ENCODE assay signal across 8 mouse cellular contexts in genomic region chr19:47240076-47240475, GRCm38 (mm10).
DNase-seq lines count a peak whose midpoint lies in the region; ATAC-seq lines count a peak whose summit lies in the region.

No protein-coding gene starts in this region.

- peaks cover 16% of the 10 kb centered on the region for H3K4me1 ChIP-seq in kidney, embryonic 15.5 days
- peaks cover 31% of the 10 kb centered on the region for H3K4me1 ChIP-seq in embryonic facial prominence, embryonic 10.5 days
- peaks cover 10% of the 10 kb centered on the region; the same call in 1 of the 2 replicates for H3K4me1 ChIP-seq in intestine, embryonic 15.5 days (replicated peaks)
- H3K4me1 ChIP-seq in neural tube, embryonic 14.5 days (ENCODE audit: control insufficient read depth, insufficient read depth, low read length), result no peaks in the 10 kb centered on the region

- DNase-seq in kidney, postnatal 14 days, result no peak
- DNase-seq in embryonic facial prominence, embryonic 10.5 days (ENCODE audit: low spot score), result peak; percentile 78
- DNase-seq in frontal cortex, adult 2 months (ENCODE audit: extremely low spot score in 1 of 2, low spot score in 1 of 2), result no peak
- no peak for DNase-seq in layer of hippocampus, postnatal 14 days (ENCODE audit: low spot score in 2 of 2)

- H3K27ac ChIP-seq in kidney, embryonic 15.5 days, result no peak overlapping the region
- peak overlapping the region; percentile 73 for H3K27ac ChIP-seq in embryonic facial prominence, embryonic 10.5 days (replicated peaks)
- no peak overlapping the region for H3K27ac ChIP-seq in intestine, embryonic 15.5 days
- no peak overlapping the region for H3K27ac ChIP-seq in neural tube, embryonic 14.5 days (ENCODE audit: low read depth, low read length)

- H3K36me3 ChIP-seq in kidney, embryonic 15.5 days, result no peaks in the 10 kb centered on the region
- H3K36me3 ChIP-seq in embryonic facial prominence, embryonic 10.5 days (replicated peaks), result no peaks in the 10 kb centered on the region
- no peaks in the 10 kb centered on the region for H3K36me3 ChIP-seq in intestine, embryonic 15.5 days
- no peaks in the 10 kb centered on the region for H3K36me3 ChIP-seq in neural tube, embryonic 14.5 days (ENCODE audit: control insufficient read depth, insufficient read depth, low read length)

- WGBS in kidney, embryonic 15.5 days, result 29% methylated on average over 12 of the region's 12 CpGs
- WGBS in embryonic facial prominence, embryonic 10.5 days, result 30% methylated on average over 12 of the region's 12 CpGs
- whole genome bisulfite sequencing in intestine, embryonic 15.5 days, result 37% methylated on average over 12 of the region's 12 CpGs
- 32% methylated on average over 12 of the region's 12 CpGs for WGBS in neural tube, embryonic 14.5 days

- peak overlapping the region; percentile 29; the same call in 1 of the 2 replicates for H3K9ac ChIP-seq in kidney, embryonic 15.5 days
- no peak overlapping the region for H3K9ac ChIP-seq in intestine, embryonic 15.5 days
- no peak overlapping the region for H3K9ac ChIP-seq in neural tube, embryonic 14.5 days (replicated peaks; ENCODE audit: low read depth, low read length)

- ATAC-seq in kidney, embryonic 15.5 days (replicated peaks; ENCODE audit: low FRiP score), result peak; percentile 87
- ATAC-seq in intestine, embryonic 15.5 days, result peak; percentile 68; the same call in 1 of the 2 replicates
- ATAC-seq in neural tube, embryonic 14.5 days (ENCODE audit: low read depth), result no peak
- ATAC-seq in cerebellum, adult (ENCODE audit: insufficient number of reproducible peaks, low FRiP score, low TSS enrichment), result no peak

- peak overlapping the region; percentile 41 for H3K4me3 ChIP-seq in kidney, embryonic 15.5 days (replicated peaks)
- H3K4me3 ChIP-seq in embryonic facial prominence, embryonic 10.5 days, result peak overlapping the region; percentile 55
- peak overlapping the region; percentile 17 for H3K4me3 ChIP-seq in intestine, embryonic 15.5 days (replicated peaks)
- H3K4me3 ChIP-seq in neural tube, embryonic 14.5 days (ENCODE audit: low read depth, low read length), result no peak overlapping the region

- H3K27me3 ChIP-seq in kidney, embryonic 15.5 days, result no peaks in the 10 kb centered on the region
- peaks cover 15% of the 10 kb centered on the region for H3K27me3 ChIP-seq in embryonic facial prominence, embryonic 10.5 days (replicated peaks; ENCODE audit: low read depth, poor library complexity, severe bottlenecking)
- H3K27me3 ChIP-seq in intestine, embryonic 15.5 days (replicated peaks), result no peaks in the 10 kb centered on the region
- no peaks in the 10 kb centered on the region for H3K27me3 ChIP-seq in neural tube, embryonic 14.5 days (ENCODE audit: control insufficient read depth, insufficient read depth, low read length)

- peak overlapping the region; percentile 57 for H3K4me2 ChIP-seq in kidney, embryonic 15.5 days
- peak overlapping the region; percentile 48 for H3K4me2 ChIP-seq in intestine, embryonic 15.5 days (replicated peaks)
- H3K4me2 ChIP-seq in neural tube, embryonic 14.5 days (ENCODE audit: low read depth, low read length), result 0 out of 2 replicates have a peak overlapping the region, but pooled peaks have one; percentile 11

- H3K9me3 ChIP-seq in kidney, embryonic 15.5 days (replicated peaks), result no peaks in the 10 kb centered on the region
- H3K9me3 ChIP-seq in embryonic facial prominence, embryonic 10.5 days, result no peaks in the 10 kb centered on the region
- no peaks in the 10 kb centered on the region for H3K9me3 ChIP-seq in intestine, embryonic 15.5 days
- no peaks in the 10 kb centered on the region for H3K9me3 ChIP-seq in neural tube, embryonic 14.5 days (ENCODE audit: control insufficient read depth, low read length)

Comparison
In these comparisons a context has a peak if more than half of its experiments do, and no peak if none do; other contexts are left out.
1. ATAC-seq: peak in kidney, embryonic 15.5 days (single experiment) and intestine, embryonic 15.5 days (single experiment); none in neural tube, embryonic 14.5 days (single experiment) and cerebellum, adult (single experiment).
2. Peak in every context shown above with its lines, with median percentiles within 50 percentile points of each other: H3K4me2 ChIP-seq.